Mouse (Mus musculus): ENCODE results near the gene Slc19a2. TPM values are rescaled to one million over a fixed set of nuclear protein-coding genes. Genes with fewer than 3 reads are reported as not detected.

The Slc19a2 gene
- 9.7 and 12.2 TPM in 2 replicates for polyA plus RNA-seq (2012; rRNA removed)
- 9.1 and 10.0 TPM in 2 replicates for polyA plus RNA-seq (2014; fragmentation: Nextera tagmentation; extraction: Ambion mirVana)

- TF ChIP-seq POLR2A (IDR thresholded peaks at IDR 0.05; ENCODE audit: borderline replicate concordance, extremely low read depth, insufficient read depth, insufficient read length), result peak; percentile 77; the same call in 1 of the 2 replicates
- Histone ChIP-seq H3K4me1 (ENCODE audit: control insufficient read depth, insufficient read depth, low read length) (peaks cover 14% of the 10 kb centered on the region), H3K27me3 (ENCODE audit: control insufficient read depth, insufficient read depth, low read length) (0 out of 2 replicates have a peak, but pooled peaks cover 4% of the 10 kb centered on the region), H3K9ac (ENCODE audit: low read depth, low read length, severe bottlenecking) (peak within 1 kb of the TSS; percentile 65), H3K4me3 (replicated peaks; ENCODE audit: low read length) (peak within 1 kb of the TSS; percentile 76), H3K36me3 (ENCODE audit: control insufficient read depth, insufficient read depth, low read length) (no peaks in the 10 kb centered on the region), H3K9me3 (ENCODE audit: control insufficient read depth, low read length) (no peaks in the 10 kb centered on the region), H3K27ac (replicated peaks; ENCODE audit: low read depth, low read length) (0 out of 2 replicates have a peak within 1 kb of the TSS, but pooled peaks have one; percentile 38), H3K4me2 (replicated peaks; ENCODE audit: low read depth, low read length, severe bottlenecking) (peak within 1 kb of the TSS; percentile 85)
- DNase-seq (ENCODE audit: low spot score), result peak; percentile 97
- ATAC-seq (ENCODE audit: low FRiP score, low read depth), result peak; percentile 94
- WGBS, result under 1% methylated on average over 35 of the region's 79 CpGs
Measured at GRCm38 (mm10) chr1:164248465-164249331, at the start of gene Slc19a2. Gene Slc19a2, plus strand, starts transcription at chr1:164249046.

- H3K27ac ChIP-seq (replicated peaks; ENCODE audit: low read depth, low read length), result no peak overlapping the region
- no peaks in the 10 kb centered on the region for H3K4me1 ChIP-seq (ENCODE audit: control insufficient read depth, insufficient read depth, low read length)
- no peaks in the 10 kb centered on the region for H3K36me3 ChIP-seq (ENCODE audit: control insufficient read depth, insufficient read depth, low read length)
- no peak overlapping the region for H3K9ac ChIP-seq (ENCODE audit: low read depth, low read length, severe bottlenecking)
- ATAC-seq (ENCODE audit: low FRiP score, low read depth) (no peak), DNase-seq (ENCODE audit: low spot score) (no peak)
- H3K4me2 ChIP-seq (replicated peaks; ENCODE audit: low read depth, low read length, severe bottlenecking), result no peak overlapping the region
- no peaks in the 10 kb centered on the region for H3K27me3 ChIP-seq (ENCODE audit: control insufficient read depth, insufficient read depth, low read length)
- no peaks in the 10 kb centered on the region for H3K9me3 ChIP-seq (ENCODE audit: control insufficient read depth, low read length)
- H3K4me3 ChIP-seq (replicated peaks; ENCODE audit: low read length), result no peak overlapping the region
- WGBS, result 83% methylated on average over 4 of the region's 4 CpGs
- TF ChIP-seq POLR2A (IDR thresholded peaks at IDR 0.05; ENCODE audit: borderline replicate concordance, extremely low read depth, insufficient read depth, insufficient read length), result no peak
Measured at GRCm38 (mm10) chr1:164199551-164199950, 49.3 kb upstream of the Slc19a2 start.

GRCm38 (mm10) chr1:164208437-164208836, 40.4 kb upstream of the Slc19a2 start:
- Histone ChIP-seq H3K27me3 (ENCODE audit: control insufficient read depth, insufficient read depth, low read length) (no peaks in the 10 kb centered on the region), H3K4me2 (replicated peaks; ENCODE audit: low read depth, low read length, severe bottlenecking) (no peak overlapping the region)
- WGBS, result 84% methylated on average over 2 of the region's 2 CpGs

DNA sequence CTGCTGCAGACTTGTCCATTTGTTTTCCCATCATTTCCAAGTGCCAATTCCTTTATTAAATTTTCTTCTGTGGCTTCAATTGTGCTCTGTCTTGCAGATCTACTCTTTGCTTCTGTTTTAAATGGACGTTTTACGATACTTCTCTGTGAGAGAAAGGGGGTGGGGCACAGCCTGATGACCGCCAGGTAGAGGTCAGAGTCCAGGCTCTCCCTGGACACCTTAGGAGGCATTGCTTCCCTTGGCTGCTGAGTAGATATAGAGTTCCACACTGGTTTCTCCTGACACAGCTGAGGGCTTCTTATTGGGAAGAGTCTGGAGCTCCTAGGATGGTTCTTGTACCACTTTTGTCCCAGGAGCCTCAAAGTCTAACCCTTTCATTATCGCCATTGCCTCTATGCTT, 37.9 kb upstream of the Slc19a2 start:
- Histone ChIP-seq H3K4me3 (replicated peaks; ENCODE audit: low read length) (no peak overlapping the region), H3K27me3 (ENCODE audit: control insufficient read depth, insufficient read depth, low read length) (no peaks in the 10 kb centered on the region), H3K4me2 (replicated peaks; ENCODE audit: low read depth, low read length, severe bottlenecking) (no peak overlapping the region), H3K4me1 (ENCODE audit: control insufficient read depth, insufficient read depth, low read length) (no peaks in the 10 kb centered on the region), H3K27ac (replicated peaks; ENCODE audit: low read depth, low read length) (no peak overlapping the region), H3K9ac (ENCODE audit: low read depth, low read length, severe bottlenecking) (no peak overlapping the region), H3K36me3 (ENCODE audit: control insufficient read depth, insufficient read depth, low read length) (no peaks in the 10 kb centered on the region), H3K9me3 (ENCODE audit: control insufficient read depth, low read length) (no peaks in the 10 kb centered on the region)
- no peak for TF ChIP-seq POLR2A (IDR thresholded peaks at IDR 0.05; ENCODE audit: borderline replicate concordance, extremely low read depth, insufficient read depth, insufficient read length)
- no peak for DNase-seq (ENCODE audit: low spot score)
- no peak for ATAC-seq (ENCODE audit: low FRiP score, low read depth)
- WGBS, result 76% methylated on average over 4 of the region's 4 CpGs

More at GRCm38 (mm10) chr1:164208437-164208836, 40.4 kb upstream of the Slc19a2 start:
- no peak for TF ChIP-seq POLR2A (IDR thresholded peaks at IDR 0.05; ENCODE audit: borderline replicate concordance, extremely low read depth, insufficient read depth, insufficient read length)
- no peak for DNase-seq (ENCODE audit: low spot score)
- Histone ChIP-seq H3K9me3 (ENCODE audit: control insufficient read depth, low read length) (no peaks in the 10 kb centered on the region), H3K4me3 (replicated peaks; ENCODE audit: low read length) (no peak overlapping the region), H3K4me1 (ENCODE audit: control insufficient read depth, insufficient read depth, low read length) (no peaks in the 10 kb centered on the region), H3K36me3 (ENCODE audit: control insufficient read depth, insufficient read depth, low read length) (no peaks in the 10 kb centered on the region), H3K27ac (replicated peaks; ENCODE audit: low read depth, low read length) (no peak overlapping the region), H3K9ac (ENCODE audit: low read depth, low read length, severe bottlenecking) (no peak overlapping the region)
- ATAC-seq (ENCODE audit: low FRiP score, low read depth), result no peak

DNA sequence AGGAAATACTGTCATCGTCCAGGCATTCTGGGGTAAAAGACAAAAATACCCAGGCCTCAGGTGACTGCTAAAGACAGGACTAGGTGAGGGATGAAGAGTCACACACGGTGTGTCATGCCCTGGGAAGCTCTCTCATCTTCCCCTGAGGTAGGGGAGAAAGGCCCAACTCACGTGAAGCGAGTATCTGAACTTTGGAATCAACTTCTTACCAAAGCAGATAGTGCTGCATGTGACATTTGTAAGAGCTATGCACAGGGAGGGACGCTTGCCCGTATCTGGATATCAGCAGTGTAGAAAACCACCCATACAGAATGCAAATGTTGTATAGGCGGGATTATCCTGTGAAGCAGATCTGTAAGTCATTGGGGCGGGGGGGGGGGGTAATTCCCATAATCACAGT, 36.2 kb upstream of the Slc19a2 start:
- no peak overlapping the region for H3K27ac ChIP-seq (replicated peaks; ENCODE audit: low read depth, low read length)
- no peak for TF ChIP-seq POLR2A (IDR thresholded peaks at IDR 0.05; ENCODE audit: borderline replicate concordance, extremely low read depth, insufficient read depth, insufficient read length)
- ATAC-seq (ENCODE audit: low FRiP score, low read depth) (no peak), DNase-seq (ENCODE audit: low spot score) (no peak)
- H3K27me3 ChIP-seq (ENCODE audit: control insufficient read depth, insufficient read depth, low read length), result no peaks in the 10 kb centered on the region
- no peaks in the 10 kb centered on the region for H3K4me1 ChIP-seq (ENCODE audit: control insufficient read depth, insufficient read depth, low read length)
- no peak overlapping the region for H3K4me2 ChIP-seq (replicated peaks; ENCODE audit: low read depth, low read length, severe bottlenecking)
- H3K4me3 ChIP-seq (replicated peaks; ENCODE audit: low read length), result no peak overlapping the region
- WGBS, result 82% methylated on average over 8 of the region's 8 CpGs
- no peak overlapping the region for H3K9ac ChIP-seq (ENCODE audit: low read depth, low read length, severe bottlenecking)
- H3K36me3 ChIP-seq (ENCODE audit: control insufficient read depth, insufficient read depth, low read length), result no peaks in the 10 kb centered on the region
- H3K9me3 ChIP-seq (ENCODE audit: control insufficient read depth, low read length), result no peaks in the 10 kb centered on the region

Measured in limb, embryonic 14.5 days (tissue).